Mouse (Mus musculus): ENCODE measurements around the gene Zfp386. TPM values are rescaled to one million over a fixed set of nuclear protein-coding genes. Genes with fewer than 3 reads are reported as not detected.

Gene Zfp386
- polyA plus RNA-seq, 1 experiment from 2014 or later: 30.1 TPM

DNA sequence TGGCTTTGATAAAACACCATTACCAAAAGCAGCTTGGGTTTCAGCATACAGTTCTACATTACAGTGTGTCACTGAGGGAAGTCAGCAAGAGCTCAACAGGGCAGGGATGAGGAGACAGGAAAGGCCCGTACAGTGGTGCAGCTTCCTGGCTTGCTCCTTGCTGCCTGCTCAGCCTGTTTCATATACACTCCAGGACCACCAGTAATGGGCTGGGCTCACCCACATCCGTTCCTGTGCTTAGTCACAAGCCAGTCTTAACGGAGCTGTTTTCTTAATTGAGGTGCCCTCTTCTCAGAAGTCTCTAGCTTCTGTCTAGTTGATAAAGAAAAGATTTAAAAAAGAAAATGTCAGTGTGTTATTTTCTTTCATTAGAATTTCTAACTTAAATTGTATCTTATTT lies 8.6 kb downstream of the Zfp386 start:
- POLR2A ChIA-PET: no interaction called here
- CTCF ChIA-PET: interaction anchor here (1.2 kb wide), 1 partner anchor 14 kb away, joined by 4 read pairs; no protein-coding TSS in a partner anchor
- ATAC-seq (no peak), DNase-seq (ENCODE audit: low read depth, low spot score) (no peak)
- in situ Hi-C loops (cut with MboI; ENCODE audit: low pct_unique_long_range_greater_than_20kb): no loop called here
- H3K27me3 ChIP-seq: no peaks in the 10 kb centered on the region
- TF ChIP-seq CTCF (IDR thresholded peaks at IDR 0.05): no peak

DNA sequence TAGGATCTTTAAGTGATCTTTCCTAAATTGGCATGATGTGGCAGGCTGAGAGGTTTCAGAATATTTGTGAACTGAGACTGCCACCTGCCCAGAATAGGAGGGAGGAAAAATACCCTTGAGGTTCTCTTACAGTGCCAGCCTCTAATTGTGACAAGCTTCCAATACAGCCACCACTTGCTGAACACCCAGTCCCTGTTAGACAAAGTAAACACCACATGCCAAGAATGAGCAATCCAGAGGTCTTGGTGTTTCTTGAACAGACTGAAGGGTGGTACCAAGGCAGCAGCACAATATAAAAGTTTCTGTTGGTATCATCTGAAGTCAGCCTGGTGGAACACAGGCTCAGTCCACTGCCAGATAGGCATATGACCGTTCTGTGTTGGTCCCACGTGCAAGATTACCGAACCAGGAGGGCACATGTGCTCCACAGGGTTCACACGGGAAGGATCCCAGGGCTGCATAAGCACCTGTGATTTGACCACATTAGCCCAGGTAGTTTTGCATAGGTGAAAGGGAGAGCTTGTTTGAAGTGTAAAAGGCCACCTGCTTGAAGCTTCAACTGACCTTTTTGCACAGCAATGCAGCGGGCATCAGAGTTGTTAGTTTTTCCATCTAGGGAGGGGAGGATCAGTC lies 14.2 kb downstream of the Zfp386 start:
- ChIA-PET POLR2A (no interaction called here), CTCF (no interaction called here)
- H3K27me3 ChIP-seq: no peaks in the 10 kb centered on the region
- ATAC-seq (no peak), DNase-seq (ENCODE audit: low read depth, low spot score) (no peak)
- in situ Hi-C loops (cut with MboI; ENCODE audit: low pct_unique_long_range_greater_than_20kb): no loop called here
- no peak for TF ChIP-seq CTCF (IDR thresholded peaks at IDR 0.05)

DNA sequence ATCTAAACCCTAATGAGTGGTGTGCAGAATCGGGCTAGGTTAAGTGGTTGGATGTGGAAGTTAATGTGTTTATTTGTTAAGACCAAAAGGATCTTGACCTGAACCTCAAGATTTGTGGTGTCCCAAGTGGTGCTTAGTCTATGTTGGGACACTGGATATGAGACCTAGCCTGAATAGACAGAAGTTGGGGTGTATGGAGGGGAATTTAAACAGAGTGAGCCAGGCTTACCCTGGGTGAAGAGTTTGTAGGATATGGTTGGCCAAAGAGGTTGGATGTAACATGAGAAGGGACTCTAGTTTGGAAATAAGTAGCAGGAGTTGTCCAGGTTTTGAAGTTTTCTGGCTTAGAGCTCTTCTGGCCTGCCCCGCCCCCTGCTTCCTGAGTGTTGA lies 14.7 kb downstream of the Zfp386 start:
- CTCF ChIA-PET: no interaction called here

DNA sequence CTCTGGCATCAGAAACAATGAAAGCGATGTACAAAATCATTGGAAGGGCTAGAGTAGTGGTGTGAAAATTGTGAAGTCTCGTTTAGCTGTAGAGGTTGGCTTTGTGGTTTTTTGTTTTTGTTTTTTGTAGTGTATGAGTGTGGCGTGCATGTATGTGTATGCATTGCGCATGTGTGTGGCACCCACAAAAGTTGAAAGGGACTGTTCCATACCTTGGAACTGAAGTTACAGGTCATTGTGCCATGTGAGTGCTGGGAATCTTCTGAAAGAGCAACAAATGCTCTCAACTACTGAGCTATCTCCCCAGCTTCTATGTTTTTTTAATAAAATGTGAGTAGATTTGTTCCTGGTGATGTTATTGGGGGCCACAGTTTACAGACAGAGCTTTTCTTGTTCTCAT lies 15.5 kb downstream of the Zfp386 start:
- DNase-seq (ENCODE audit: low read depth, low spot score): no peak
- CTCF ChIA-PET: interaction anchor here (1.2 kb wide), 1 partner anchor 140 kb away, joined by 3 read pairs; no protein-coding TSS in a partner anchor
- no peak for TF ChIP-seq CTCF (IDR thresholded peaks at IDR 0.05)
- no peak for ATAC-seq
- POLR2A ChIA-PET: interaction anchor here (1.2 kb wide), 1 partner anchor 12 kb away, joined by 4 read pairs; no protein-coding TSS in a partner anchor
- in situ Hi-C loops (cut with MboI; ENCODE audit: low pct_unique_long_range_greater_than_20kb): no loop called here
- no peaks in the 10 kb centered on the region for H3K27me3 ChIP-seq

More for the DNA sequence above, 14.7 kb downstream of the Zfp386 start:
- DNase-seq (ENCODE audit: low read depth, low spot score) (no peak), ATAC-seq (no peak)
- in situ Hi-C loops (cut with MboI; ENCODE audit: low pct_unique_long_range_greater_than_20kb): no loop called here
- no peaks in the 10 kb centered on the region for H3K27me3 ChIP-seq
- TF ChIP-seq CTCF (IDR thresholded peaks at IDR 0.05): no peak
- POLR2A ChIA-PET: no interaction called here

DNA sequence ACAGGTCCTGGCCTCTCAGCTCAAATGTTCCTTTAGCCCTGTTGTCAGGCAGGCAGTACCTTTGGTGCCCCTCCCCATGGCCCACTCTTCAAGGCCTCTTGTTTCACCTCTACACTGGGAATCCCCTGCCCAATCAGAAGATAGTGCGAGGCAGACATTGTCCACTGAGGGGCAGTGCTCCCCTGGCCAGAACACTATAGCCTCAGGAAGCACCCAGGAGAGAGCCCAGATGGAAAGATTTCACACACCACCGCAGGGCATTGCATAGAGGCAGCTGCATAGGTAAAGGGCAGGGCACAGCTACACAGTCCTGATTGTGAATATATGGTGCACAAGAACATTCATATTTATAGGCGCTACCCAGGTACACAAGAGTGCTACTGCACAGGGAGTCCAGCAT lies 23.5 kb downstream of the Zfp386 start:
- peaks cover 2% of the 10 kb centered on the region for H3K27me3 ChIP-seq
- in situ Hi-C loops (cut with MboI; ENCODE audit: low pct_unique_long_range_greater_than_20kb): loop anchor here (5.0 to 10.0 kb wide), 3 partner anchors 131 to 551 kb away; partner anchors contain the start of gene Ncapg2
- peak; percentile 86 for TF ChIP-seq CTCF (IDR thresholded peaks at IDR 0.05)
- ATAC-seq (peak; percentile 77), DNase-seq (ENCODE audit: low read depth, low spot score) (no peak)
- ChIA-PET CTCF (interaction anchor here (0.7 to 4.2 kb wide), 6 partner anchors 14 to 147 kb away, joined by 3 to 18 read pairs (median 4); no protein-coding TSS in a partner anchor), POLR2A (no interaction called here)

DNA sequence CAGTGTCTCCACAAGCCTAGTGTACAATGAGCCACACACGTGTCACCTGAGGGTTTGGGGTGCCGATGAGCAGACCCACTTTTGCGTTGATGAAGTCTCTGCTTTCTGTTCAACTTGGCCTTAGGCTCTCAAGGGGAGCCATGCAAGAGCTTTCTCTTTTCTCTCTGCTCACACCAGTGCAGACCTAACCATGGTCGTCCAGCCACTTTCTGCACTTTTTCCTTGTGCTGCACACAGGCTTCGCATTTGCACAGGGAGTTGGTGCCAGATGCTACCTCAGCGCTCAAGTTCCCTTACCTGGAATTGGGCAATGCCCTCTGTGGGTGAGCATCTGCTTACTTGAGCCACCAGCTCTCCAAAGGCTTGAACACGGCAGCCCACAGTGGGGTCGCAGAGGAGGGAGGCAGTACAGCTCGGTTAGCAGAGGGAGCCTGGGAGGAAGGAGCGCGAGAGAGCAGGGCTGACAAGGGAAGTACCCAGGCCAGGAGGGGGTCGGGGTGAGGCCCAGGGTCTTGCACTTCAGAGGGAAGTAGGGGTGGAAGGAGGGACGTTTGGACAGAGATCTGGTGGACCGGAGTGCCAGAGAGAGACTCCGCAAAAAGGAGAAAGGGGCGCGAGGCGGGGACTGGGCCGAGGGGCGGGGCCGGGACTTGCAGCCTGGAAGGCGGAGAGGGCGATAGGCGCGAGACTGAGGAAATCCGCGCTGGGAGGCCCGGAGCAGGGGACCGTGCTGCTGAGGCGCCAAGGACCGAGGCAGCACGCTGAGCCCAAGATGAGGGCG lies 29.7 kb downstream of the Zfp386 start, which contains the start of gene Vipr2:
Vipr2 (plus strand) TSS at position 653 of the 781 bp plus-strand sequence.
- DNase-seq (ENCODE audit: low read depth, low spot score) (no peak), ATAC-seq (peak; percentile 51)
- no peak for TF ChIP-seq CTCF (IDR thresholded peaks at IDR 0.05)
- H3K27me3 ChIP-seq: peaks cover 30% of the 10 kb centered on the region
- CTCF ChIA-PET: no interaction called here
- POLR2A ChIA-PET: no interaction called here
- in situ Hi-C loops (cut with MboI; ENCODE audit: low pct_unique_long_range_greater_than_20kb): loop anchor here (10.0 kb wide), 1 partner anchor 328 kb away; the partner anchor contains the start of gene Ncapg2

DNA sequence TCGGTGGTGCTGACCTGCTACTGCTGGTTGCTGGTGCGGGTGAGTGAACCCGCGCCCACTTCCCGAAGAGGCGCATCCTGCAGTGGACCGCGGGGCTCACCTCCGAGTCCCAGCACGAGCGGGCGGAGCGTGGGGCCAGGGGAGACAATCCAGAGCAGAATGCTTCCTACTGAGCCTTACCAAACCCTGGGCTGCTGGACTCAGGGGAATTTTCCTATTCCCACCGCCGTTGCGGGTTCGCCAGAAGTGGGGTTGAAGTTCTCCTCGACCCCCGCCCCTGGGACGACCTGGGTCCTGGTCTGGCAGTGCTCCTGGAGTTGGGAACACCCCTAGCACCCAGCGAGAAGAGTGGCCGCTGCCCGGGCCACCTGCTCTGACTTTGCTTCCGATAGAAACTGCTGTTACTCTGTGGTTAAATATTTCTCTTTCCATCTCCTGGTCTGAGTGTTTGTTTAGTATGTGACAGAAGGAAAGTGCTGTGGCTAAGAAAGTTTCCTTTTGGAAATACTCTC lies 30.4 kb downstream of the Zfp386 start:
- ChIA-PET POLR2A (no interaction called here), CTCF (no interaction called here)
- peaks cover 30% of the 10 kb centered on the region for H3K27me3 ChIP-seq
- ATAC-seq (peak; percentile 59), DNase-seq (ENCODE audit: low read depth, low spot score) (no peak)
- TF ChIP-seq CTCF (IDR thresholded peaks at IDR 0.05): no peak
- in situ Hi-C loops (cut with MboI; ENCODE audit: low pct_unique_long_range_greater_than_20kb): loop anchor here (10.0 kb wide), 1 partner anchor 327 kb away; the partner anchor contains the start of gene Ncapg2

DNA sequence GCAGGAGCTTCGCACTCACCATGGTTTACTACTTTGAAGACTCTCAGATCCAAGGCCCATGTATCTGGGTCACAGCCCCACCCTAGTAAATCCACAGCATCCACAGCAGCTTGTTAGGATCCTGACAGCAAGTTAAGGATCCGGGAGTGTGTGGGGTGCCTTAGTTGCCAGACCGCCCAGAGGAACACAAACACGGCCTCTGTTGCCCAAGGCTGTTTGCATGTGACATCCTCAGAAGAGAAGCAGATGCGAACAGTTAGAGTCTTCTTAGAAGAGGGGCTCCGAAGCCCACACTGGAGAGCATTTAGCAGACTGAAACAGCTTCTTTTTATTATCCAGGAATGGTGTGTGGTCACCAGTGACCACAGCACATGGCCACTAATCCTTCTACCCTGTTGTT lies 35.6 kb downstream of the Zfp386 start:
- ChIA-PET POLR2A (no interaction called here), CTCF (no interaction called here)
- ATAC-seq (no peak), DNase-seq (ENCODE audit: low read depth, low spot score) (no peak)
- in situ Hi-C loops (cut with MboI; ENCODE audit: low pct_unique_long_range_greater_than_20kb): no loop called here
- H3K27me3 ChIP-seq: peaks cover 14% of the 10 kb centered on the region
- no peak for TF ChIP-seq CTCF (IDR thresholded peaks at IDR 0.05)

DNA sequence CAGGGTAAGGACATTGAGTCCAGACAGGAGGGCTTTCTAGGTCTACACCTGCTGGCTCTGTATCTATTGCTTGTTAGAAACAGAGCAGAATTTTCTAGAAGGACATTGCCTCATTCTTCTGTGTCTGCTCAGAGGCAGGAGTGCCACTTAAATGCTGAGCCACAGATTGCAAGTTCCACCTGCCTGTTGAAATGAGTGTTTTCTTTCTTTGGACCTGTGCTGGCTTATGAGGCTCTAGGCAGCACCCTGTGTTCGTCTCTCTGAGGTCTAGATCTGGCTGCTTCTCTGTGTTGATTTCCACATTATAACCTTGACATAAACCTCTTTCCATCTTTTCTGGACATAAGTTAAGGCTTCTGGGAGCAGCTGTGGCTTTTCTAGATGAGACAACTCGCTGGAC lies 36.8 kb downstream of the Zfp386 start:
- POLR2A ChIA-PET: no interaction called here
- CTCF ChIA-PET: no interaction called here
- in situ Hi-C loops (cut with MboI; ENCODE audit: low pct_unique_long_range_greater_than_20kb): no loop called here
- TF ChIP-seq CTCF (IDR thresholded peaks at IDR 0.05): no peak
- ATAC-seq (no peak), DNase-seq (ENCODE audit: low read depth, low spot score) (no peak)
- H3K27me3 ChIP-seq: peaks cover 4% of the 10 kb centered on the region

DNA sequence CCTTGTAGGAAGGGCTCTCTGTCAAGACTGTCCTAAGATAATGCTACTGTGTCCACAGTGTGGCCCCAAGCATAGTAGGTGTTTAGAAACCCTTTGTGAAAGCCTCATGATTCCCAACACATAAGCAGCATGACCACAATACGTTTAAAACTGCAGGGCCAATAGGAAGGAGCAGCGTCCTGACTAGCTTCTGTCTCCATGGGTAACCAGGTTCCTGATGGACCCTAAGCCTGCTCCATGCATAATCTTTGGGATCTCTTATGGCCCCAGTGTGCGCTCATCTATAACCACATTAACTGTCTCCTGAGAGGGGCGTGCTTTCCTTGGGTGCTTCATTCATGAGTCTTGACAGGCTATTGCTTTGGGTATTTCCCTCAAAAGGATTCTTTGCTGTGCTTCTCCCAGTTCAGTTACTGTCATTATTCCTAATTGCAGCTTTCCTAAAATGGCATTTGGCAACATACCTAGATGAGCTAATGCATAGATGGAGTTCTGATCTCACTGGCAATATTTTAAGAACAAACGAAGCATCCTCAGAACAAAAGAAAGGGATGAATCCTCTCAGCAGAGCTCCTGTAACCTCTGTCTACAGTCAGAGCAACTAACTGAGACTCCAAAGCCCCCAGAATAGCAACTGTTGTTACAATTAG lies 39.6 kb downstream of the Zfp386 start:
- in situ Hi-C loops (cut with MboI; ENCODE audit: low pct_unique_long_range_greater_than_20kb): no loop called here
- no peak for TF ChIP-seq CTCF (IDR thresholded peaks at IDR 0.05)
- POLR2A ChIA-PET: no interaction called here
- ATAC-seq: no peak
- no peak for DNase-seq (ENCODE audit: low read depth, low spot score)
- peaks cover 4% of the 10 kb centered on the region for H3K27me3 ChIP-seq
- CTCF ChIA-PET: no interaction called here
